Mouse (Mus musculus): Measurements from ENCODE around the gene Kirrel3. TPM values are rescaled to one million over a fixed set of nuclear protein-coding genes. Genes with fewer than 3 reads are reported as not detected.

The Kirrel3 gene
- polyA plus RNA-seq, 1 experiment from 2014 or later, result 0.72 TPM

GRCm38 (mm10) chr9:34754523-34755097, 268.9 kb downstream of the Kirrel3 start:
- Histone ChIP-seq H3K4me1 (ENCODE audit: insufficient read depth, low read depth, low read length) (no peaks in the 10 kb centered on the region), H3K9me3 (ENCODE audit: low read length) (no peaks in the 10 kb centered on the region), H3K36me3 (ENCODE audit: insufficient read depth, low read length) (no peaks in the 10 kb centered on the region), H3K4me2 (replicated peaks; ENCODE audit: low read depth, low read length) (no peak overlapping the region), H3K4me3 (ENCODE audit: low read depth, low read length) (no peak overlapping the region), H3K27ac (ENCODE audit: low read length) (no peak overlapping the region), H3K27me3 (replicated peaks; ENCODE audit: insufficient read depth, low read length) (no peaks in the 10 kb centered on the region), H3K9ac (replicated peaks; ENCODE audit: low read depth) (no peak overlapping the region)
- 81% methylated on average over 6 of the region's 6 CpGs for WGBS
- DNase-seq (ENCODE audit: low spot score) (no peak), ATAC-seq (no peak)
- no peak for TF ChIP-seq CTCF (IDR thresholded peaks at IDR 0.05)
- no peak for TF ChIP-seq EP300 (IDR thresholded peaks at IDR 0.05)

- no peaks in the 10 kb centered on the region for H3K9me3 ChIP-seq (ENCODE audit: low read length)
- no peaks in the 10 kb centered on the region for H3K4me1 ChIP-seq (ENCODE audit: insufficient read depth, low read depth, low read length)
- TF ChIP-seq CTCF (IDR thresholded peaks at IDR 0.05) (no peak), EP300 (IDR thresholded peaks at IDR 0.05) (no peak)
- H3K27ac ChIP-seq (ENCODE audit: low read length), result no peak overlapping the region
- H3K36me3 ChIP-seq (ENCODE audit: insufficient read depth, low read length), result no peaks in the 10 kb centered on the region
- H3K9ac ChIP-seq (replicated peaks; ENCODE audit: low read depth), result no peak overlapping the region
- DNase-seq (ENCODE audit: low spot score) (no peak), ATAC-seq (no peak)
- H3K4me3 ChIP-seq (ENCODE audit: low read depth, low read length), result no peak overlapping the region
- WGBS, result 89% methylated on average over 7 of the region's 7 CpGs
- H3K27me3 ChIP-seq (replicated peaks; ENCODE audit: insufficient read depth, low read length), result no peaks in the 10 kb centered on the region
- no peak overlapping the region for H3K4me2 ChIP-seq (replicated peaks; ENCODE audit: low read depth, low read length)
Measured at GRCm38 (mm10) chr9:34756055-34756454, 270.4 kb downstream of the Kirrel3 start.

DNA sequence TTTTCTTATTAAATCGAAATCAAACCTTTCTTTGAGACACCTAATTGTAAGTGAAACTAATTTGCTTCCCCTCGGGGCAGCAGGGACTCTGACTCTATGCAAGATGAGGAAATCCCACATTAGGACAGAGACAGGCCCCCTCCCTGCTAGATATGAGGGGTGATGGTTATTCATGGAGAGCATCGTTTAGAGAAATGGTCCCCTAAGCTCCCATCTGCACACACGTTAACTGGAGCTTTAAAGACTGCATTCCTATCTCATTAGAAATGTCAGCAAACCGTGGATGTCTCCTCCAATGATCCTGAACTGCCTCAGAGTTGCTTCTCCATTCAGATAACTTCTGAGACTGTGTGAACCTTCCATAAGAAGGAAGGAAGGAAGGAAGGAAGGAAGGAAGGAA, 273.2 kb downstream of the Kirrel3 start:
- 49% methylated on average over 5 of the region's 5 CpGs for WGBS
- H3K9me3 ChIP-seq (ENCODE audit: low read length), result no peaks in the 10 kb centered on the region
- no peaks in the 10 kb centered on the region for H3K4me1 ChIP-seq (ENCODE audit: insufficient read depth, low read depth, low read length)
- no peak for ATAC-seq
- H3K4me2 ChIP-seq (replicated peaks; ENCODE audit: low read depth, low read length), result no peak overlapping the region
- TF ChIP-seq EP300 (IDR thresholded peaks at IDR 0.05) (no peak), CTCF (IDR thresholded peaks at IDR 0.05) (no peak)
- H3K27ac ChIP-seq (ENCODE audit: low read length), result no peak overlapping the region
- H3K27me3 ChIP-seq (replicated peaks; ENCODE audit: insufficient read depth, low read length), result no peaks in the 10 kb centered on the region
- DNase-seq (ENCODE audit: low spot score), result no peak
- no peak overlapping the region for H3K4me3 ChIP-seq (ENCODE audit: low read depth, low read length)
- no peaks in the 10 kb centered on the region for H3K36me3 ChIP-seq (ENCODE audit: insufficient read depth, low read length)
- no peak overlapping the region for H3K9ac ChIP-seq (replicated peaks; ENCODE audit: low read depth)

- Histone ChIP-seq H3K4me1 (ENCODE audit: insufficient read depth, low read depth, low read length) (no peaks in the 10 kb centered on the region), H3K4me3 (ENCODE audit: low read depth, low read length) (no peak overlapping the region), H3K9me3 (ENCODE audit: low read length) (no peaks in the 10 kb centered on the region), H3K4me2 (replicated peaks; ENCODE audit: low read depth, low read length) (no peak overlapping the region), H3K27me3 (replicated peaks; ENCODE audit: insufficient read depth, low read length) (no peaks in the 10 kb centered on the region), H3K36me3 (ENCODE audit: insufficient read depth, low read length) (no peaks in the 10 kb centered on the region), H3K27ac (ENCODE audit: low read length) (no peak overlapping the region), H3K9ac (replicated peaks; ENCODE audit: low read depth) (no peak overlapping the region)
- ATAC-seq (no peak), DNase-seq (ENCODE audit: low spot score) (no peak)
- TF ChIP-seq CTCF (IDR thresholded peaks at IDR 0.05) (no peak), EP300 (IDR thresholded peaks at IDR 0.05) (no peak)
- 64% methylated on average over 3 of the region's 3 CpGs for WGBS
Measured at GRCm38 (mm10) chr9:34760521-34760920, 274.8 kb downstream of the Kirrel3 start.

DNA sequence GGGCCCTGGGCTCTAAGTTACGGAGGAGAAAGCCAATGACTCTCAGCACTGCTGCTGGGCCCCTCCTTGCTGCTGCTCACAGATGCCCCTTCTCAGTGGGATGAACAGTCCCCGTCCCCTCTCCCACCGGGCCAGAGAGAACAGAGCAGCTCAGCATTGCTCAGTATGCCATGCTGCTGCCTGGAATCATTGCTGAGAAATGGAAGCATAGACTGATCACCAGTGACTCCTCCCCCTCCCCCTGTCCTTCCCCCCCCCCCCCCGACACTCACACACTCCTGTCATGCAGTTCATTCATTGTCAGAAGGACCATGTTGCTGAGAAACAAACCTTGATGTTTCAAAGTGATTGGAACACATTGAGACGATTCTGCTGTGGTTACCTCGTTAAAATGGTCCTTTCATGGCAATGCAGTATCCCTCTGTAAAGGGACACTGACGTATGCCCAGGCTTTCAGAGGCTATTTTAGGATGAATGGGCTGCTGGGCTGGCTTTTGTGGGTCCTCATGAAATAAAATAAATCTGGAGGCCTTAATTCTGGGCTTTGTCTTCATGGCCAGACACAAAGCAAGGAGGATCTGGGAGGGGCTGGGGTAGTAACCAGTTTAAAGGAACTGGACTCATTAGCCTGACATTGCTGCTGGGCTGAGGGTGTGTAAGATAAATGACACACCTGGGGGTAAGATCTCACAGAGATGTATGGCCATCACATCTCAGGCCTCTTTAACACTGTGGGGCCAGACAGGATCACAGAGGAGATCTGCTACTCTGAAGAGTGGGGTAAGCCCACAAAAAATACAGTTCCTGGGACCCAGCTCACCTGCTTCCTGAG, 281.3 kb downstream of the Kirrel3 start:
- WGBS, result 59% methylated on average over 6 of the region's 7 CpGs
- Histone ChIP-seq H3K27ac (ENCODE audit: low read length) (no peak overlapping the region), H3K9ac (replicated peaks; ENCODE audit: low read depth) (no peak overlapping the region), H3K36me3 (ENCODE audit: insufficient read depth, low read length) (no peaks in the 10 kb centered on the region), H3K9me3 (ENCODE audit: low read length) (no peaks in the 10 kb centered on the region), H3K27me3 (replicated peaks; ENCODE audit: insufficient read depth, low read length) (no peaks in the 10 kb centered on the region), H3K4me2 (replicated peaks; ENCODE audit: low read depth, low read length) (no peak overlapping the region), H3K4me3 (ENCODE audit: low read depth, low read length) (no peak overlapping the region), H3K4me1 (ENCODE audit: insufficient read depth, low read depth, low read length) (no peaks in the 10 kb centered on the region)
- ATAC-seq, result no peak
- TF ChIP-seq EP300 (IDR thresholded peaks at IDR 0.05), result no peak
- no peak for TF ChIP-seq CTCF (IDR thresholded peaks at IDR 0.05)
- no peak for DNase-seq (ENCODE audit: low spot score)

- H3K27me3 ChIP-seq (replicated peaks; ENCODE audit: insufficient read depth, low read length), result no peaks in the 10 kb centered on the region
- no peaks in the 10 kb centered on the region for H3K4me1 ChIP-seq (ENCODE audit: insufficient read depth, low read depth, low read length)
- no peak for TF ChIP-seq CTCF (IDR thresholded peaks at IDR 0.05)
- no peak for TF ChIP-seq EP300 (IDR thresholded peaks at IDR 0.05)
- DNase-seq (ENCODE audit: low spot score) (no peak), ATAC-seq (no peak)
- H3K4me3 ChIP-seq (ENCODE audit: low read depth, low read length), result no peak overlapping the region
- no peak overlapping the region for H3K4me2 ChIP-seq (replicated peaks; ENCODE audit: low read depth, low read length)
- no peak overlapping the region for H3K27ac ChIP-seq (ENCODE audit: low read length)
- 81% methylated on average over 2 of the region's 2 CpGs for WGBS
- no peaks in the 10 kb centered on the region for H3K9me3 ChIP-seq (ENCODE audit: low read length)
- H3K36me3 ChIP-seq (ENCODE audit: insufficient read depth, low read length), result no peaks in the 10 kb centered on the region
- H3K9ac ChIP-seq (replicated peaks; ENCODE audit: low read depth), result no peak overlapping the region
Measured at GRCm38 (mm10) chr9:34768961-34769360, 283.3 kb downstream of the Kirrel3 start.

All from lung, postnatal 0 days (tissue).